Mouse (Mus musculus): ENCODE data around the gene Catip.

DNA sequence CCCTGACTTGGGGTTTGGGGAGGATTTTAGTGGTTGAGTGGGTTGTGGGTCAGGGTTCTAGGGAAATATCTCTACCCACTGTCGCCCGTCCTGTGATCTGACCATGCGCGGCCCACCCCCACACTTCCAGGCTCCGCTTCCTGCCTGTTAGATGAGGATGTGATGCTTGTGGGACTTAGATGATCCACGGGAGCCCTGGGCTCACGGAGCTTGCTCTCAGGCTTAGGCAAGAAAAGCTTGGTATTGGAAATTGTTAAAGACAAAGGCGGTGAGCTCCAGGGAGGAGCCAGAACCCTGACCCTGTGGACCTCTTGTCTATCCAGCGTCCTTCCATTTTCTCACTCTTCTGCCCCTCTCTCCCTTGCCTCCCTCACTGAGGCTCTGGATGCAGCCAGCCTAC lies 22.0 kb upstream of the Catip start:
- TF ChIP-seq CTCF (conservative IDR thresholded peaks at IDR 0.05; ENCODE audit: low read length) (no peak), NANOG (IDR thresholded peaks at IDR 0.05; ENCODE audit: borderline replicate concordance, low read length) (no peak), POU5F1 (IDR thresholded peaks at IDR 0.05; ENCODE audit: borderline replicate concordance, low read length) (no peak)

Measured in E14TG2a.4 (cell line).